14 mouse cellular contexts compared by ENCODE assay signal in the genomic region with DNA sequence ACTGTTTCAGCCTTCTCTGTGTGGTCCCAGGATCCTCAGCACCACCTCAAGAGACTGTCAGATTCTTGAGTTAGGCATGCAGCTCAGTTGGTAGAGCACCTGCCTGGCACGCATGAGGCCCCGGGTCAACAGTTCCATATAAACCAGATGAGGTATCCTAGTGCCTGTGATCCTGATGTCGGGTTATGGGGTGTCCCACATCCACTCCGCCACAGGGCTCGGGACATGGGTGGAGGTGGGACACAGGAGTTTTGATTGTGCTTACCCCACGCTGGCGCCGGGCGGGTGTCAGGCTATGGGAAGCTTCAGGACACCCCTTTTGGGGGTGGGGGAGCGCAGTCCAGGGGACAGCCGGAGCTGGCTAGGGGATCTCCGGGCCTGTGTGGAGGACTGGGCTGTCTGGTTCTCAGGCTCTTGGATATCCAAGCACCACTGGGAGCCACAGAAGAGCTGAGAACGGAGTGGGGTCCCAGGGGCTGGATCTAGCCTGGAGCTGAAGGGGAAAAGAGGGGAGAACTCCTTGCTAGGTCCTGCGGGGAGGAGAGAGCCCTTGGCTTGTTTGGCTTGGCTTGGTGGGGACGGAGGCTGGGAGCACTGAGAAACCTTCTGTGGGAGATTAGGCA. TPM values are rescaled to one million over a fixed set of nuclear protein-coding genes. Genes with fewer than 3 reads are reported as not detected.
DNase-seq lines count a peak whose midpoint lies in the region; ATAC-seq and TF ChIP-seq lines count a peak whose summit lies in the region.
"Had no signal": no experiment of that assay in that cellular context is flagged by ENCODE, and none has a peak within 500 bp of the region (broad histone marks: within the 10 kb centered on the region; RNA-seq: fewer than 3 reads in every experiment).

No protein-coding gene starts in this region.

- TF ChIP-seq POLR2A in kidney, adult 2 months (IDR thresholded peaks at IDR 0.05; ENCODE audit: low read depth, low read length), result no peak

- peak overlapping the region; percentile 6; the same call in 1 of the 2 replicates for H3K27ac ChIP-seq in kidney, embryonic 16.5 days (ENCODE audit: low read length)
- H3K27ac ChIP-seq in kidney, adult 2 months (ENCODE audit: insufficient read depth, low read depth, low read length), result no peak overlapping the region
- H3K27ac ChIP-seq in embryonic facial prominence, embryonic 12.5 days, result peak overlapping the region; percentile 64; the same call in 1 of the 2 replicates
- H3K27ac ChIP-seq in forebrain, embryonic 15.5 days (replicated peaks), result 0 out of 2 replicates have a peak overlapping the region, but pooled peaks have one; percentile 1
- H3K27ac ChIP-seq in limb, embryonic 13.5 days, result peak overlapping the region; percentile 80; the same call in 1 of the 2 replicates
- H3K27ac ChIP-seq: left cerebral cortex, adult 2 months had no signal

- H3K4me3 ChIP-seq in kidney, embryonic 16.5 days (ENCODE audit: low read length), result no peak overlapping the region
- no peak overlapping the region for H3K4me3 ChIP-seq in kidney, adult 2 months (ENCODE audit: insufficient read depth, low read depth, low read length)
- no peak overlapping the region for H3K4me3 ChIP-seq in embryonic facial prominence, embryonic 12.5 days
- no peak overlapping the region for H3K4me3 ChIP-seq in forebrain, embryonic 15.5 days
- no peak overlapping the region for H3K4me3 ChIP-seq in limb, embryonic 13.5 days
- H3K4me3 ChIP-seq: erythroblast, embryonic 14.5 days; left cerebral cortex, adult 2 months had no signal

- no peak for TF ChIP-seq CTCF in kidney, adult 2 months (conservative IDR thresholded peaks at IDR 0.05; ENCODE audit: insufficient read depth, insufficient read length, low read depth, low read length)

- H3K36me3 ChIP-seq in kidney, embryonic 16.5 days (ENCODE audit: insufficient read depth, low read length), result no peaks in the 10 kb centered on the region
- no peaks in the 10 kb centered on the region for H3K36me3 ChIP-seq in kidney, adult 2 months (ENCODE audit: control insufficient read depth, insufficient read depth, low read length)
- H3K36me3 ChIP-seq in embryonic facial prominence, embryonic 12.5 days, result no peaks in the 10 kb centered on the region
- H3K36me3 ChIP-seq in forebrain, embryonic 15.5 days, result no peaks in the 10 kb centered on the region
- no peaks in the 10 kb centered on the region for H3K36me3 ChIP-seq in limb, embryonic 13.5 days

- H3K9me3 ChIP-seq in kidney, embryonic 16.5 days (ENCODE audit: low read length), result no peaks in the 10 kb centered on the region
- no peaks in the 10 kb centered on the region for H3K9me3 ChIP-seq in embryonic facial prominence, embryonic 12.5 days
- H3K9me3 ChIP-seq in forebrain, embryonic 15.5 days, result no peaks in the 10 kb centered on the region
- H3K9me3 ChIP-seq in limb, embryonic 13.5 days, result no peaks in the 10 kb centered on the region

- H3K4me1 ChIP-seq in kidney, embryonic 16.5 days (ENCODE audit: insufficient read depth, low read length), result peaks cover 54% of the 10 kb centered on the region
- peaks cover 29% of the 10 kb centered on the region for H3K4me1 ChIP-seq in kidney, adult 2 months (ENCODE audit: control insufficient read depth, insufficient read depth, low read length)
- peaks cover 66% of the 10 kb centered on the region for H3K4me1 ChIP-seq in embryonic facial prominence, embryonic 12.5 days
- peaks cover 54% of the 10 kb centered on the region for H3K4me1 ChIP-seq in forebrain, embryonic 15.5 days
- H3K4me1 ChIP-seq in limb, embryonic 13.5 days, result peaks cover 66% of the 10 kb centered on the region

- H3K27me3 ChIP-seq in kidney, embryonic 16.5 days (ENCODE audit: insufficient read depth, low read length), result no peaks in the 10 kb centered on the region
- no peaks in the 10 kb centered on the region for H3K27me3 ChIP-seq in kidney, adult 2 months (replicated peaks; ENCODE audit: control insufficient read depth, insufficient read depth, low read length)
- no peaks in the 10 kb centered on the region for H3K27me3 ChIP-seq in embryonic facial prominence, embryonic 12.5 days
- no peaks in the 10 kb centered on the region for H3K27me3 ChIP-seq in forebrain, embryonic 15.5 days
- H3K27me3 ChIP-seq in limb, embryonic 13.5 days, result no peaks in the 10 kb centered on the region

- no peak for ATAC-seq in kidney, embryonic 16.5 days (ENCODE audit: low FRiP score, low TSS enrichment)
- ATAC-seq in embryonic facial prominence, embryonic 12.5 days (ENCODE audit: insufficient number of reproducible peaks, insufficient read depth, low FRiP score, low TSS enrichment), result no peak
- ATAC-seq in forebrain, embryonic 15.5 days (replicated peaks), result no peak
- ATAC-seq in limb, embryonic 13.5 days (ENCODE audit: low FRiP score, low read depth), result no peak

- DNase-seq in kidney, adult 2 months, result no peak
- no peak for DNase-seq in thymus, adult 18-20 months
- no peak for DNase-seq in spleen, adult 12 weeks (ENCODE audit: low spot score)
- DNase-seq in gastrocnemius, postnatal 25 days, result no peak
- DNase-seq: adrenal gland, adult 2 months; cerebellum, adult 18-20 months; lung, adult 2 months; spleen, adult 18-20 months had no signal

- H3K4me2 ChIP-seq in kidney, embryonic 16.5 days (replicated peaks; ENCODE audit: low read depth, low read length), result no peak overlapping the region
- no peak overlapping the region for H3K4me2 ChIP-seq in embryonic facial prominence, embryonic 12.5 days (replicated peaks)
- H3K4me2 ChIP-seq in forebrain, embryonic 15.5 days (replicated peaks), result no peak overlapping the region
- H3K4me2 ChIP-seq in limb, embryonic 13.5 days (replicated peaks), result no peak overlapping the region

- no peak overlapping the region for H3K9ac ChIP-seq in kidney, embryonic 16.5 days (replicated peaks; ENCODE audit: low read length)
- H3K9ac ChIP-seq in embryonic facial prominence, embryonic 12.5 days, result no peak overlapping the region
- H3K9ac ChIP-seq in forebrain, embryonic 15.5 days (replicated peaks), result no peak overlapping the region
- no peak overlapping the region for H3K9ac ChIP-seq in limb, embryonic 13.5 days

- WGBS in kidney, embryonic 16.5 days, result 88% methylated on average over 15 of the region's 15 CpGs
- WGBS in kidney, adult 2 months, result 90% methylated on average over 15 of the region's 15 CpGs
- 92% methylated on average over 15 of the region's 15 CpGs for WGBS in embryonic facial prominence, embryonic 12.5 days
- 91% methylated on average over 15 of the region's 15 CpGs for WGBS in forebrain, embryonic 15.5 days
- 89% methylated on average over 15 of the region's 15 CpGs for WGBS in limb, embryonic 13.5 days

RNA-seq across cellular contexts. Expression of a gene that starts 39.1 kb away (rescaled TPM):
- polyA plus RNA-seq in kidney, embryonic 16.5 days (2015; fragmentation: Nextera tagmentation; extraction: Ambion mirVana), result 16.2 and 17.7 TPM in 2 replicates
- 65.1 and 65.2 TPM in 2 replicates for polyA plus RNA-seq in kidney, adult 2 months (2012; rRNA removed)
- 20.0 and 20.7 TPM in 2 replicates for polyA plus RNA-seq in embryonic facial prominence, embryonic 12.5 days (2016; fragmentation: Nextera tagmentation; extraction: Ambion mirVana)
- polyA plus RNA-seq in forebrain, embryonic 15.5 days (2015; fragmentation: Nextera tagmentation; extraction: Ambion mirVana), result 75.8 and 78.7 TPM in 2 replicates
- 17.0 and 17.7 TPM in 2 replicates for polyA plus RNA-seq in limb, embryonic 13.5 days (2015; fragmentation: Nextera tagmentation; extraction: Ambion mirVana)
- 100 to 1,000 TPM; 180 to 193 TPM for total RNA-seq in gastrocnemius, postnatal 25 days (2021)

RNA-seq across cellular contexts. Expression of a gene that starts 59.4 kb away (rescaled TPM):
- polyA plus RNA-seq in kidney, embryonic 16.5 days (2015; fragmentation: Nextera tagmentation; extraction: Ambion mirVana), result 144 and 148 TPM in 2 replicates
- 1.9 and 4.8 TPM in 2 replicates for polyA plus RNA-seq in kidney, adult 2 months (2012; rRNA removed)
- polyA plus RNA-seq in embryonic facial prominence, embryonic 12.5 days (2016; fragmentation: Nextera tagmentation; extraction: Ambion mirVana), result 191 and 198 TPM in 2 replicates
- polyA plus RNA-seq in forebrain, embryonic 15.5 days (2015; fragmentation: Nextera tagmentation; extraction: Ambion mirVana), result 127 and 134 TPM in 2 replicates
- polyA plus RNA-seq in limb, embryonic 13.5 days (2015; fragmentation: Nextera tagmentation; extraction: Ambion mirVana), result 167 and 187 TPM in 2 replicates
- total RNA-seq in gastrocnemius, postnatal 25 days (2021), result under 1 TPM; 0.18 to 0.29 TPM

Comparison
In these comparisons a context has a peak if more than half of its experiments do, and no peak if none do; other contexts are left out.
1. RNA of a gene that starts 59.4 kb away (polyA plus RNA-seq): 191 to 198 TPM in embryonic facial prominence, embryonic 12.5 days, 167 to 187 TPM in limb, embryonic 13.5 days, 144 to 148 TPM in kidney, embryonic 16.5 days and 127 to 134 TPM in forebrain, embryonic 15.5 days; 1.9 to 4.8 TPM in kidney, adult 2 months; every median in the first group is over 10 times any median in the second.